8 mouse cellular contexts compared by ENCODE assay signal in genomic region chr1:135510346-135510977, GRCm38 (mm10).
DNase-seq lines count a peak whose midpoint lies in the region; ATAC-seq and TF ChIP-seq lines count a peak whose summit lies in the region.

No protein-coding gene starts in this region.

- H3K9me3 ChIP-seq in heart, embryonic 15.5 days (replicated peaks), result no peaks in the 10 kb centered on the region

- peak overlapping the region; percentile 70 for H3K9ac ChIP-seq in heart, embryonic 15.5 days

- H3K27ac ChIP-seq in testis, adult 2 months (ENCODE audit: control insufficient read depth, insufficient read depth, low read depth, low read length), result no peak overlapping the region
- peak overlapping the region; percentile 76 for H3K27ac ChIP-seq in heart, embryonic 15.5 days

- ATAC-seq in heart, embryonic 15.5 days (replicated peaks; ENCODE audit: insufficient number of reproducible peaks, insufficient read depth, low FRiP score, low read depth), result peak; percentile 70; the same call in 1 of the 2 replicates

- peak overlapping the region; percentile 70 for H3K4me2 ChIP-seq in heart, embryonic 15.5 days

- no peak for TF ChIP-seq POLR2A in testis, adult 2 months (IDR thresholded peaks at IDR 0.05; ENCODE audit: control insufficient read depth, low read depth, low read length)

- 6% methylated on average over 30 of the region's 30 CpGs for WGBS in heart, embryonic 15.5 days

- no peak for TF ChIP-seq CTCF in testis, adult 2 months (IDR thresholded peaks at IDR 0.05; ENCODE audit: control insufficient read depth, insufficient read depth, insufficient replicate concordance, low read depth, low read length)

- H3K27me3 ChIP-seq in testis, adult 2 months (ENCODE audit: control insufficient read depth, insufficient read depth, low read length), result no peaks in the 10 kb centered on the region; the same call in 1 of the 2 replicates
- no peaks in the 10 kb centered on the region for H3K27me3 ChIP-seq in heart, embryonic 15.5 days

- H3K4me1 ChIP-seq in testis, adult 2 months (ENCODE audit: control insufficient read depth, insufficient read depth, low read length), result peaks cover 7% of the 10 kb centered on the region
- H3K4me1 ChIP-seq in heart, embryonic 15.5 days (replicated peaks), result peaks cover 74% of the 10 kb centered on the region

- no peaks in the 10 kb centered on the region for H3K36me3 ChIP-seq in testis, adult 2 months (ENCODE audit: control insufficient read depth, insufficient read depth, low read length)
- no peaks in the 10 kb centered on the region for H3K36me3 ChIP-seq in heart, embryonic 15.5 days

- peak overlapping the region; percentile 79 for H3K4me3 ChIP-seq in testis, adult 2 months (ENCODE audit: control insufficient read depth, low read depth, low read length)
- H3K4me3 ChIP-seq in heart, embryonic 15.5 days, result peak overlapping the region; percentile 65

- DNase-seq in testis, postnatal 10 days (ENCODE audit: low spot score), result no peak
- peak; percentile 53 for DNase-seq in embryo, embryonic 11.5 days (ENCODE audit: low read depth, low spot score)
- DNase-seq in kidney, postnatal 10 days, result peak; percentile 78
- peak; percentile 62 for DNase-seq in lung, postnatal 25 days (ENCODE audit: low spot score)
- DNase-seq in right cerebral cortex, adult 18-20 months, result peak; percentile 50
- DNase-seq in Muller cell, postnatal 12 days (ENCODE audit: inconsistent ontology term), result no peak

Comparison
In these comparisons a context has a peak if more than half of its experiments do, and no peak if none do; other contexts are left out.
1. DNase-seq: peak in embryo, embryonic 11.5 days (single experiment), kidney, postnatal 10 days (single experiment), lung, postnatal 25 days (single experiment) and right cerebral cortex, adult 18-20 months (single experiment); none in testis, postnatal 10 days (single experiment) and Muller cell, postnatal 12 days (single experiment).